Mouse (Mus musculus) adrenal gland, adult (tissue): Measurements from ENCODE around the gene Misp.

Experiments
- DNase-seq, 2 experiments: peaks; one replicate each; pipeline ENCODE4 v3.0.0; 2022 to 2023; ENCODE audit warnings: low spot score in 1 of 2; ENCODE audit not compliant: inconsistent age in 2 of 2

Gene Misp

DNA sequence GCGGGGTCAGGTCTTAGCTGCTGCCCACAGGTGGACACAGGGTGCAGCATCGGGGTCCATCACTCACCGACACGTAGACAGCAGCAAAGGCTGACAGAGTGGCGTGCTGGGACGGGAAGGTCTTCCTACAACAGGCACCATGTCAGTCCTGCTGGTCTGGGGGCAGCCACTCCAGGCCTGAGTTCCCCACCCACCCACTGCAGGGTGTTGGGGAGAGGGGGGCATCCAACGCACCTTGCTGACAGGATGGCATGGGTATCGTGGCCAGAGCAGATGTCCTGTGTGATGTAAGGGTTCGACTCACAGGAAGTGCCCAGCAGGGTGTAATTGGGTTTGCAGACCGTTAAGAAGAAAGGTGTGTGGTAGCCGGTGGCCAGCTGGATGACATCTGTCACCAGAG lies 45.8 kb downstream of the Misp start:
- peak in 1 of 2 experiments; percentile 34 for DNase-seq

DNA sequence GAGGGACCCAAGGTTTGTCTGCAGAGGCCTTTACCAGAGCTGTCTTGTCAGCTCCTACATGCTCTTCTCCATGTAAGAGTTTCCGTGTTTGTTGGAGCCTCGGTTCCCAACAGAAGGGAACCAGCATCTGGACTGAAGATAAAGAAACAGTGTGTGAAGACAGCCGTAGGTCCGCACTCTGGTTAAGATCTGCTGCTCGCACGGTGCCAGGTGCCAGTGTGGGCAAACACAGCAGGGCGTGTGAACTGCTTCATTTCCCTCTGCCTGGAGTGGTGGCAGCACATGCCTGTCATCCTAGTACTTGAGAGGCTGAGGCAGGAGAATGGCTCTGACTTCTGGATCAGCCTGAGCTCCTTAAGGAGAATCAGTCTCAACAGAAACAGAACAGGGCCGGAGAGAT lies 51.1 kb downstream of the Misp start:
- no peak for DNase-seq

DNA sequence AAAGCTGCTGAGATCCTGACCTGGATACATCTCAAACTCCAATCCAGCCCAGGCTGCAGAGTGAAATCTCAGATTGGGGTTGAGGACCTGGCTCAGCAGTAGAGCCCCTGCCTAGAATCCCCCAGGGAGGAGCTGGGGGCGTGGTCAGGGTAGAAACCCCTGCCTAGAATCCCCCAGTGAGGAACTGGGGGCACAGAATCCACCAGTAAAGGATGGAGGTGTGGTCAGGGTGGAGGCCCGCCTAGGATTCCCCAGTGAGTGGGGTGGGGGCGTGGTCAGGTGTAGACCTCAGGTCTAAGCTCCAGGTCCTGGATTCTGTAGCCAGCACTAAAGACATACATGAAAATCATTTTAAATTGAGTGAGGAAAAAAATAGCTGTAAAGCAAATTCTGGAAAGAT lies 52.1 kb downstream of the Misp start:
- DNase-seq: no peak

DNA sequence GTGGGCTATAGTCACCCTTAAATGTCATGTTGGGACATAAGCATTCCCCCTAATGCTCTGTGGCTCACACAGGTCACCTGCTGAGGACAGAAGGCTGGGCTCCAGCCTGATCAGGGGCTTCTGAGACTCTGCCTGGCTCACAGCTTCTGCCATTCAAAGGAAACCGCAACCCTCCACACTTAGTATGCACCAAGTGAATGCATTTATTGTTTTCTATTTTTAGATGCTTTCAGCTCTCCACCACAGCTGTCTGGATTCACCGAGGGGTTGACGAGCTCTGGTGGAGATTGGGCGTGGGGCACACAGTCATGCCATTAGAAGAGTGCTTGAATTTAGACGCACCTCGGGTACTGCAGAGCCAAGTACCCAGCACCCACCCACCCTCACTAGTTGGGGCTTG lies 52.5 kb downstream of the Misp start:
- no peak for DNase-seq

DNA sequence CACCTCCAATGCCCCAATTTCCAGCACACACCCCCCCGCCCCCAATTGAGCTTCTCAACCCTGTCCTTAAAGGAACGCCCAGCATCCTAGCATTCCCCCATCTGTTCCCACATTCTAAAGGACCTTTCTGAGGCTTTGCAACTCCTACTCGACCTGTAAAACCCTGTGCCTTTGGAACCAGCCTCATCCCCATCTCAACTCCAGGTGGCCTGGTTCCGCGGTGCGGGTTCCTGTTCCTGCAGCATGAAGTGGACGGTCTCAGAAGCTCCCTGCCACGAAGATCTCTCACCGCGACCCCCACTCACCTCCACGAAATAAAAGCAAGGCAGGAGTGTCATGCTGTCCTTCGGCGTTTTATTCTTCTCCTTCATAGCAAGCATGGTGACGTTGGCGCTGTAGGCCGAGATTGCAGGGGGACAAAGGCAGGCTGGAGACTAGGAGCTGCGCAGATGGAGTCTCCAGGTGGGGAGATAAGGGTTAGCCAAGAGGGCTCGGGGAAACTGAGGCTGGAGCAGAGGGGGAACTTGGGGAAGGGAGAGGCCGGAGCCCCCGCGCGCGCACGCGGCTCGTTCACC lies 53.0 kb downstream of the Misp start:
- DNase-seq: no peak

DNA sequence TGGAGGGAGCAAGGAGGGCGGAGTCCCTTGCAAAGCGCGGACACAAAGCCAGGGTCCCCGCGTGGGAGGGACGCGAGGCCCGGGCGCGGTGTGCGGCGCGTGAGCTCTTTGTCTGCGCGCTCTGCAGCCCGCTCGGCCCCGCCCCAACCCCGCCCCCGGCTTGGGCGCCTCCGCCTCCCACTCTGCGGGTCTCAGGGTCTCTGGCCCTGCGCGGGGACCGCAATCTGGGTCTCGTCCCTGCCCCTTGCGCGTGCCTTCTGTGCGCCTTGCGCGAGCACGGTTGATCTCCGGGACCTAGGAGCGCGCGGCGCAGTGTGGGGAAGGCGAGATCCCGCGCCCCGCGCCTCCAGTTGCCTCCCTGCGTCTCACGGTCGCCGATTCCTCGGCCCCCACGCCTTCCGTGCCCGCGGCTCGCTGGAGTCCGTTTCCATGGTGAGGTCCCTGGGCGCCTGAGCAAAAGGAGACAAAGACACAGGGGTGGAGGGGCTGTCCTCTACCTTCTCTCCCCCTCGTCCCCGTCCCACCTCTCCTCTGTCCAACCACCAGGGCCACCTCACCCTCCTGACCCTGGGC lies 53.6 kb downstream of the Misp start, which contains the start of the genes Prtn3 and Plppr3:
Gene Prtn3, plus strand, starts transcription at position 187 of the 573 bp plus-strand sequence.
Gene Plppr3, minus strand, starts transcription at position 345 of the 573 bp plus-strand sequence.
- DNase-seq: peak in 1 of 2 experiments; percentile 68

DNA sequence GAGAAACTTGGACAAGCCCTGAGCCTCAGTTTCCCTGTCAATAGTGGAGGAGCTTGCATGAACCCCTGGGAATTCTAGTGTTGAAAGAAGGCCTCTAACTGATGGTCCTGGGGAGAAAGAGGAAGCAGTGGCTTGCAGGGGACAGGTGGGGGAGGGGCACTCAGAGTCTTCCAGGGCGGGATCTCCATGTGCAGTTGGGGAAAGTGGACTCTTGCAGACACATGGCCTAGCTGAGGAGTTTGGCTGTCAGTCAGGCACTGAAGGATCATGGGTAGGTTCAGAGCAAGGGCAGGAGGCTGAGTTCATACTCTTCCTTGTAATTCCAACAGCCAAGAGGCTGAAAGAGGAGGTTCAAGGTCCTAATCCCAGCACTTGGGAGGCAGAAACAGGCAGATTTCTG lies 56.4 kb downstream of the Misp start:
- DNase-seq: no peak

DNA sequence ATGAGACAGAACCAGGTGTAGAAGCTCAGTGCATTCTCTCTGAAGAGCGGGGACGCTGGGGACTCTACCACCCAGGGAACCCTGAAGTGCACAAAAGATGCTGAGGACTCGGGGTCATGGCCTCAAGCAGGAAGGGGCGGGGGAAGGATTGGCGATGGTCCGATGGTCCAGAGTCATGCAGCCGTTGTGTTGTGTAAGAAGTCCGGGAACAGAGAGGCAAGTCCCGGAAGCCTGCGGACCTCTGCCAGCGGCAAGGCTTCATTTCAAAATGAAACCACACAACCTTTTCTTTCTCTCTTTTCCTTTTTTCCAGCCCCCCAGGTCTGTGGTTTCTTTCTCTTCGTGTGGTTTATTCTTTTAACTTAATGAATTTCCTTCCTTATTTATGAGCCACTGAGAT lies 57.0 kb downstream of the Misp start:
- DNase-seq: peak; percentile 50 to 74

DNA sequence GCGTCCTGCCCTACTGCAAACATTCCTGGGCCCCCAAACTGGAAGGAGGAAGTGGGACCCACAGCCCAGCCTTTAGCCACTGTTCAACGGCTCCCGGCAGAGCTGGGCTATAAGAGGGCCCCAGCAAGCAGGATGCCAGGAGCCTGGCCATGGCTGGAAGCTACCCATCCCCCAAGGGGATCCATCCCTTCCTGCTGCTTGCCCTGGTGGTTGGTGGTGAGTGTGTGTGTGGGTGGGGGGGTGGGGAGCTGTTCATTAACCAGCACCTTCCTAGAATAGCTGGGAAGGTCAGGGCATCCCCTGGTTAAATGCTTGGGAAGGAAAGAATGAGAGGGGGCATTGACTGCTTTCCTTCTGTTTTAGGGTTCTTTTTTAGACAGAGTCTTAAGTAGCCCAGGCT lies 58.7 kb downstream of the Misp start:
- DNase-seq: no peak
